Mouse (Mus musculus): ENCODE measurements at regions not wholly inside any gene's neighbourhood (a gene's known extent, or its start where the extent isn't known, plus 50 kb on each side); places are given as distances from the start of the nearest gene placed in this dataset.

- Histone ChIP-seq H3K36me3 (replicated peaks; ENCODE audit: control insufficient read depth, insufficient read depth) (no peaks in the 10 kb centered on the region), H3K27ac (no peak overlapping the region), H3K4me1 (replicated peaks; ENCODE audit: control insufficient read depth, insufficient read depth, low read length) (no peaks in the 10 kb centered on the region), H3K9ac (no peak overlapping the region), H3K9me3 (ENCODE audit: control insufficient read depth, low read length) (no peaks in the 10 kb centered on the region), H3K27me3 (ENCODE audit: control insufficient read depth, insufficient read depth, low read length) (no peaks in the 10 kb centered on the region), H3K4me2 (replicated peaks) (no peak overlapping the region), H3K4me3 (replicated peaks; ENCODE audit: low read length) (no peak overlapping the region)
- ATAC-seq (ENCODE audit: low FRiP score) (no peak), DNase-seq (ENCODE audit: low spot score) (no peak)
Measured at GRCm38 (mm10) chr3:57910020-57910419, 62.1 kb upstream of the Pfn2 start.

- no peaks in the 10 kb centered on the region for H3K27me3 ChIP-seq (ENCODE audit: control insufficient read depth, insufficient read depth, low read length)
- peak overlapping the region; percentile 20; the same call in 1 of the 2 replicates for H3K27ac ChIP-seq
- no peaks in the 10 kb centered on the region for H3K36me3 ChIP-seq (replicated peaks; ENCODE audit: control insufficient read depth, insufficient read depth)
- H3K4me3 ChIP-seq (replicated peaks; ENCODE audit: low read length) = no peak overlapping the region
- H3K9me3 ChIP-seq (ENCODE audit: control insufficient read depth, low read length) = no peaks in the 10 kb centered on the region
- H3K4me1 ChIP-seq (replicated peaks; ENCODE audit: control insufficient read depth, insufficient read depth, low read length) = no peaks in the 10 kb centered on the region
- ATAC-seq (ENCODE audit: low FRiP score) = peak; percentile 79; the same call in 1 of the 2 replicates
- H3K9ac ChIP-seq = no peak overlapping the region
- 0 out of 2 replicates have a peak overlapping the region, but pooled peaks have one; percentile 11 for H3K4me2 ChIP-seq (replicated peaks)
- 29% methylated on average over 16 of the region's 16 CpGs for WGBS
- peak; percentile 49 for DNase-seq (ENCODE audit: low spot score)
Measured at GRCm38 (mm10) chr3:57911831-57912596, 64.1 kb upstream of the Pfn2 start.

DNA sequence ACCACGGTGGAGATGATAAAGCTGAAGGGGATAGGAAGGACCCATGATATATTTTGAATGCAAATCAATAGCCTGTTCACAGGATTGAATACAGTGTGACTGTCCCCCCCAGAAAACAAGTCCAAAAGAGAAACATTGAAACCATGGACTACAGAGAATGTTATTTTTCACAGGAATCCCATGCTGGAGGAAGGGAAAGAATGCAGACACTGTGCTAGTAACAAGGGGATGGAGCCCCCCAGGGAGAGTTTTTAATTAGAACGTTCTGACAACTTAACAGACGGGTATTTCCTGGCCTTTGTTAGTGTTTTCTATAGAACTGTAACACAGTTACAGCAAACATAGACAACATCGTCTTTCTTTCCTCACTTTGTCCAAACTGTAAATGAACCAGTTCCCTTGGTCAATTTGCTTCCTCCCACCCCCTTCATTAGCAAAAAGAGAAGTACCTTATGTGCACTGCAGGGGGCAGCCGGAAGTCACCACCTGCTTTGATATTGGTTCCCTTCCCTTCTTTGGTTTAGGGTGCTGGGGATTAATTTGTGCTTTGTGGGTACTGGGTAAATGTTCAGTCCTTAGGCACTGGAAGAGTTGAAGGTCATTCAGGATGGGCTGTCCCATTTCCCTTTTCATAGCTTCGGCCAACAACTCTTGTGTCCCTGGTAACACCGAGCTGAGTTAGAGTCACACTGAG, 64.9 kb upstream of the Pfn2 start:
- H3K4me1 ChIP-seq (replicated peaks; ENCODE audit: control insufficient read depth, insufficient read depth, low read length) = no peaks in the 10 kb centered on the region
- H3K27ac ChIP-seq = no peak overlapping the region
- DNase-seq (ENCODE audit: low spot score) (peak; percentile 29), ATAC-seq (ENCODE audit: low FRiP score) (peak; percentile 26; the same call in 1 of the 2 replicates)
- no peaks in the 10 kb centered on the region for H3K36me3 ChIP-seq (replicated peaks; ENCODE audit: control insufficient read depth, insufficient read depth)
- 58% methylated on average over 7 of the region's 7 CpGs for WGBS
- H3K9me3 ChIP-seq (ENCODE audit: control insufficient read depth, low read length) = no peaks in the 10 kb centered on the region
- no peak overlapping the region for H3K9ac ChIP-seq
- 0 out of 2 replicates have a peak overlapping the region, but pooled peaks have one; percentile 11 for H3K4me2 ChIP-seq (replicated peaks)
- no peaks in the 10 kb centered on the region for H3K27me3 ChIP-seq (ENCODE audit: control insufficient read depth, insufficient read depth, low read length)
- no peak overlapping the region for H3K4me3 ChIP-seq (replicated peaks; ENCODE audit: low read length)

GRCm38 (mm10) chr3:57914687-57915086, 66.8 kb upstream of the Pfn2 start:
- H3K9ac ChIP-seq = no peak overlapping the region
- H3K36me3 ChIP-seq (replicated peaks; ENCODE audit: control insufficient read depth, insufficient read depth) = no peaks in the 10 kb centered on the region
- no peak overlapping the region for H3K4me3 ChIP-seq (replicated peaks; ENCODE audit: low read length)
- no peaks in the 10 kb centered on the region for H3K27me3 ChIP-seq (ENCODE audit: control insufficient read depth, insufficient read depth, low read length)
- no peaks in the 10 kb centered on the region for H3K9me3 ChIP-seq (ENCODE audit: control insufficient read depth, low read length)
- 89% methylated on average over 3 of the region's 3 CpGs for WGBS
- no peak for DNase-seq (ENCODE audit: low spot score)
- no peaks in the 10 kb centered on the region for H3K4me1 ChIP-seq (replicated peaks; ENCODE audit: control insufficient read depth, insufficient read depth, low read length)
- no peak overlapping the region for H3K4me2 ChIP-seq (replicated peaks)
- H3K27ac ChIP-seq = no peak overlapping the region
- ATAC-seq (ENCODE audit: low FRiP score) = no peak

- Histone ChIP-seq H3K9ac (no peak overlapping the region), H3K4me3 (replicated peaks; ENCODE audit: low read length) (no peak overlapping the region), H3K27ac (no peak overlapping the region), H3K27me3 (ENCODE audit: control insufficient read depth, insufficient read depth, low read length) (no peaks in the 10 kb centered on the region), H3K9me3 (ENCODE audit: control insufficient read depth, low read length) (no peaks in the 10 kb centered on the region), H3K36me3 (replicated peaks; ENCODE audit: control insufficient read depth, insufficient read depth) (no peaks in the 10 kb centered on the region), H3K4me1 (replicated peaks; ENCODE audit: control insufficient read depth, insufficient read depth, low read length) (no peaks in the 10 kb centered on the region), H3K4me2 (replicated peaks) (no peak overlapping the region)
- no peak for ATAC-seq (ENCODE audit: low FRiP score)
- no peak for DNase-seq (ENCODE audit: low spot score)
- WGBS = 65% methylated on average over 2 of the region's 2 CpGs
Measured at GRCm38 (mm10) chr3:57918913-57919312, 71.0 kb upstream of the Pfn2 start.

DNA sequence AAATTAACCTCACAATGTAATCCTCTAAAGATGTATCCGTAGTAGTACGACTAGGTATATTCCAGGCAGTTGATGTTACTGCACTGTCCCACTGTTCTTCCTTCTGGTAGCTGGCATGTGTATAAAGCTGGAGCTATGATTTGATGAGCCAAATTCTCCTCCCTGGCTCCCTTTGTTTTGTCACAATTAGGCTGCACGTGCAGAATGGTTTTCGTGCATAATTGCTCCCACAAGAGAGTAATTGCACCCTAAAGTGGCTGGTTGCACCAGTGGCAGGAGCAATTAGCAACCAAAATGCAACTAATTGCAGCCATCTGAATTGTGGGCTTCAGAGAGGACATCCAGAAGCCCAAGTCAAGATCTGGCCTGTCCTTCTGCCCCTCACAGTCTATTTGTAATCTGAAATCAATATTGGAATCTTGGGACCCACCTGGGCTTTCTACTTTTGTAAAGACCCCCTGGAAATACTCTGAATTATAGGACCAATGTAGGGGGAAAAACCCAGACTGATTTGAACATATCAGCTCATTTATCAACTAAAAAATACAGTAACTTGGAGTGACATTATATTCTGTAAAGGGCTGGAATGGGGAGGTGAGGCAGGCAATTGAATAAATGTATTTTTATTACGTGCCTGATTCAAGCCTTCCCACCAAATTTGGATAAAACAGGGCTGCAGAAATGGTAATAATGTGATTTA, 71.7 kb upstream of the Pfn2 start:
- WGBS = 61% methylated on average over 5 of the region's 5 CpGs
- Histone ChIP-seq H3K4me3 (replicated peaks; ENCODE audit: low read length) (no peak overlapping the region), H3K9ac (no peak overlapping the region), H3K4me2 (replicated peaks) (no peak overlapping the region), H3K9me3 (ENCODE audit: control insufficient read depth, low read length) (no peaks in the 10 kb centered on the region), H3K27me3 (ENCODE audit: control insufficient read depth, insufficient read depth, low read length) (no peaks in the 10 kb centered on the region), H3K4me1 (replicated peaks; ENCODE audit: control insufficient read depth, insufficient read depth, low read length) (no peaks in the 10 kb centered on the region), H3K27ac (no peak overlapping the region), H3K36me3 (replicated peaks; ENCODE audit: control insufficient read depth, insufficient read depth) (no peaks in the 10 kb centered on the region)
- ATAC-seq (ENCODE audit: low FRiP score) (peak; percentile 57), DNase-seq (ENCODE audit: low spot score) (peak; percentile 26)

GRCm38 (mm10) chr3:57920090-57920432, 72.2 kb upstream of the Pfn2 start:
- Histone ChIP-seq H3K4me3 (replicated peaks; ENCODE audit: low read length) (no peak overlapping the region), H3K27me3 (ENCODE audit: control insufficient read depth, insufficient read depth, low read length) (no peaks in the 10 kb centered on the region), H3K36me3 (replicated peaks; ENCODE audit: control insufficient read depth, insufficient read depth) (no peaks in the 10 kb centered on the region), H3K9ac (no peak overlapping the region), H3K4me1 (replicated peaks; ENCODE audit: control insufficient read depth, insufficient read depth, low read length) (no peaks in the 10 kb centered on the region), H3K4me2 (replicated peaks) (no peak overlapping the region), H3K27ac (no peak overlapping the region), H3K9me3 (ENCODE audit: control insufficient read depth, low read length) (no peaks in the 10 kb centered on the region)
- 50% methylated on average over 1 of the region's 1 CpGs for WGBS
- DNase-seq (ENCODE audit: low spot score) = no peak
- no peak for ATAC-seq (ENCODE audit: low FRiP score)

- Histone ChIP-seq H3K27ac (no peak overlapping the region), H3K27me3 (ENCODE audit: control insufficient read depth, insufficient read depth, low read length) (no peaks in the 10 kb centered on the region), H3K9me3 (ENCODE audit: control insufficient read depth, low read length) (no peaks in the 10 kb centered on the region), H3K4me1 (replicated peaks; ENCODE audit: control insufficient read depth, insufficient read depth, low read length) (no peaks in the 10 kb centered on the region), H3K4me2 (replicated peaks) (no peak overlapping the region), H3K36me3 (replicated peaks; ENCODE audit: control insufficient read depth, insufficient read depth) (no peaks in the 10 kb centered on the region), H3K9ac (no peak overlapping the region), H3K4me3 (replicated peaks; ENCODE audit: low read length) (no peak overlapping the region)
- DNase-seq (ENCODE audit: low spot score) (no peak), ATAC-seq (ENCODE audit: low FRiP score) (no peak)
- WGBS = 94% methylated on average over 2 of the region's 2 CpGs
Measured at GRCm38 (mm10) chr3:57921071-57921882, 73.4 kb upstream of the Pfn2 start.

GRCm38 (mm10) chr3:57923061-57923460, 75.2 kb upstream of the Pfn2 start:
- DNase-seq (ENCODE audit: low spot score) (no peak), ATAC-seq (ENCODE audit: low FRiP score) (no peak)
- Histone ChIP-seq H3K9ac (no peak overlapping the region), H3K9me3 (ENCODE audit: control insufficient read depth, low read length) (no peaks in the 10 kb centered on the region), H3K27me3 (ENCODE audit: control insufficient read depth, insufficient read depth, low read length) (no peaks in the 10 kb centered on the region), H3K4me1 (replicated peaks; ENCODE audit: control insufficient read depth, insufficient read depth, low read length) (no peaks in the 10 kb centered on the region), H3K27ac (no peak overlapping the region), H3K4me2 (replicated peaks) (no peak overlapping the region), H3K36me3 (replicated peaks; ENCODE audit: control insufficient read depth, insufficient read depth) (no peaks in the 10 kb centered on the region), H3K4me3 (replicated peaks; ENCODE audit: low read length) (no peak overlapping the region)
- WGBS = 90% methylated on average over 3 of the region's 3 CpGs
